Mouse (Mus musculus) midbrain, postnatal 0 days (tissue): ENCODE results near the gene Klhl18. TPM values are rescaled to one million over a fixed set of nuclear protein-coding genes. Genes with fewer than 3 reads are reported as not detected.
"Not testable (repeated sequence)": the region's sequence is repeated elsewhere in the genome, so short reads cannot be mapped to it uniquely, and the experiment has no call there.

Source experiments
- ATAC-seq: fragments of 200-750 bp; cut with Nextera tagmentation; 2 replicates; pipeline ENCODE4 v1.8.0; 2017; ENCODE audit warnings: moderate number of reproducible peaks, mild to moderate bottlenecking, moderate TSS enrichment, moderate library complexity; ENCODE audit not compliant: low FRiP score
- DNase-seq: peaks from one replicate; pipeline ENCODE4 v3.0.0-alpha.2; 2015; ENCODE audit warnings: low spot score
- H3K27ac ChIP-seq: fragments of 300-500 bp; sonication (generic); 2 replicates; pipeline ENCODE4 v1.5.1; 2014; ENCODE audit warnings: low read depth, mild to moderate bottlenecking, low read length, mixed read lengths
- H3K27me3 ChIP-seq: fragments of 300-500 bp; sonication (generic); 2 replicates; pipeline ENCODE4 v1.6.1; 2014; ENCODE audit warnings: low read length, control low read depth, mixed read lengths; ENCODE audit not compliant: insufficient read depth
- H3K36me3 ChIP-seq: fragments of 300-500 bp; sonication (generic); 2 replicates; pipeline ENCODE4 v1.6.1; 2014; ENCODE audit warnings: low read length, control low read depth, mixed read lengths; ENCODE audit not compliant: insufficient read depth
- H3K4me1 ChIP-seq: fragments of 300-500 bp; sonication (generic); 2 replicates; pipeline ENCODE4 v1.6.1; 2014; ENCODE audit warnings: mild to moderate bottlenecking, control low read depth, antibody characterized with exemption, low read length, mixed read lengths; ENCODE audit not compliant: insufficient read depth
- H3K4me2 ChIP-seq: fragments of 300-500 bp; sonication (generic); 2 replicates; pipeline ENCODE4 v1.6.1; 2014; ENCODE audit warnings: low read depth, mild to moderate bottlenecking, low read length, mixed read lengths; ENCODE audit not compliant: poor library complexity, severe bottlenecking
- H3K4me3 ChIP-seq: fragments of 300-500 bp; sonication (generic); 2 replicates; pipeline ENCODE4 v1.5.1; 2014; ENCODE audit warnings: low read depth, mild to moderate bottlenecking, low read length, moderate library complexity
- H3K9ac ChIP-seq: fragments of 300-500 bp; sonication (generic); replicated peaks from 2 replicates; pipeline ENCODE4 v1.6.1; 2014; ENCODE audit warnings: mild to moderate bottlenecking, low read length, moderate library complexity, mixed read lengths; ENCODE audit not compliant: poor library complexity, severe bottlenecking
- H3K9me3 ChIP-seq: fragments of 300-500 bp; sonication (generic); 2 replicates; pipeline ENCODE4 v1.6.1; 2016; ENCODE audit warnings: low read length, control low read depth
- CTCF ChIP-seq: IDR thresholded peaks from 2 replicates; pipeline ENCODE4 v1.5.1; 2016; ENCODE audit warnings: antibody characterized with exemption, mild to moderate bottlenecking
- WGBS: fragments of 180-500 bp; shearing (Covaris S2); extraction: QIAGEN DNeasy Blood & Tissue Kit; methylation state at CpG from one replicate; pipeline ENCODE4 v1.1.7; 2014; 5-methylcytosine and 5-hydroxymethylcytosine counted together
- polyA plus RNA-seq: library from polyadenylated mRNA; unstranded; fragments of >200 nt; fragmentation: Nextera tagmentation; extraction: Ambion mirVana; gene quantifications from 2 replicates; pipeline ENCODE4 v1.2.1, GENCODE M21; 2015
- total RNA-seq: library from RNA; depleted of rRNA; stranded (reverse); fragments of >200 nt; gene quantifications from 2 replicates; pipeline ENCODE4 v1.2.3, GENCODE M21; 2014; rRNA removed

Gene Klhl18
- total and polyA plus RNA-seq, 2 experiments from 2014 or later: 25.9 to 40.1 TPM

GRCm38 (mm10) chr9:110381292-110381691, 95.2 kb downstream of the Klhl18 start:
- H3K27me3 ChIP-seq: no peaks in the 10 kb centered on the region

DNA sequence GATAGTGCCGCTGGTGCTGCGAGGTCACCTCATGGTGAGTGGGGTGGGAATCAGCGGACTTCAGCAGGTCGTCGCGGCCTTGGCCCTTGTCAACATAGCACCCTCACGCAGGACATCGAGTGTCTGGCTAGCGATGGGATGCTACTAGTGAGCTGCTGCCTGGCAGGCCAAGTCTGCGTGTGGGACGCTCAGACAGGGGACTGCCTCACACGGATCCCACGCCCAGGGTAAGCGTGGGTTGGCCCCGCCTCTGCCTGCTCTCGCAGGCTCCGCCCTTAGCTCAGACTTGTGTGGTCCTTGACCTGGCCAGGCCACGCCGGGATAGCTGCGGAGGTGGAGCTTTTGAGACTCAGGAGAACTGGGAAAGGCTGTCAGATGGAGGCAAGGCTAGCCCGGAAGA, 95.8 kb downstream of the Klhl18 start:
- 53% methylated on average over 21 of the region's 21 CpGs for WGBS
- H3K27ac ChIP-seq: no peak overlapping the region
- H3K27me3 ChIP-seq: no peaks in the 10 kb centered on the region
- no peak overlapping the region for H3K9ac ChIP-seq
- peaks cover 87% of the 10 kb centered on the region for H3K36me3 ChIP-seq
- TF ChIP-seq CTCF: no peak
- no peaks in the 10 kb centered on the region for H3K9me3 ChIP-seq
- ATAC-seq (no peak), DNase-seq (no peak)
- H3K4me2 ChIP-seq: no peak overlapping the region
- no peak overlapping the region for H3K4me3 ChIP-seq
- no peaks in the 10 kb centered on the region for H3K4me1 ChIP-seq

More at GRCm38 (mm10) chr9:110381292-110381691, 95.2 kb downstream of the Klhl18 start:
- 82% methylated on average over 11 of the region's 12 CpGs for WGBS
- Histone ChIP-seq H3K4me3 (no peak overlapping the region), H3K9me3 (no peaks in the 10 kb centered on the region), H3K9ac (no peak overlapping the region), H3K4me2 (no peak overlapping the region), H3K27ac (0 out of 2 replicates have a peak overlapping the region, but pooled peaks have one; percentile 26), H3K4me1 (no peaks in the 10 kb centered on the region), H3K36me3 (peaks cover 87% of the 10 kb centered on the region)
- TF ChIP-seq CTCF: no peak
- DNase-seq (no peak), ATAC-seq (no peak)

DNA sequence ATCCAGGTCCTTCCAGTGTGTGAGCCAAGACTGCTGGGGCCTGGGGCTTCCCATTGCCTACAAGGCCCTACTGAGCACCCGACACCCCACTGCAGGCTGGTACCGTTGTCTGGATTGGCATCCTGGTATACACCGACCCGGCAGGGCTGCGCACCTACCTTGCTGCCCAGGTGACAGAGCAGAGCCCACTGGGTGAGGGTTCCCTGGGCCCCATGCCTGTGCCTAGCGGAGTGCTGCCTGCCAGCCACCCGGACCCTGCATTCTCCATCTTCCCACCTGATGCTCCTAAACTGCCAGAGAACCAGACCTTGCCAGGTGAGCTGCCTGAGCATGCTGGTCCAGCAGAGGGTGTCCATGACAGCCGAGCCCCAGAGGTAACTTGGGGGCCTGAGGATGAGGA, 97.1 kb downstream of the Klhl18 start:
- Histone ChIP-seq H3K4me1 (no peaks in the 10 kb centered on the region), H3K27me3 (no peaks in the 10 kb centered on the region), H3K4me2 (no peak overlapping the region), H3K27ac (no peak overlapping the region), H3K9me3 (no peaks in the 10 kb centered on the region), H3K36me3 (peaks cover 78% of the 10 kb centered on the region), H3K9ac (no peak overlapping the region), H3K4me3 (no peak overlapping the region)
- WGBS: 97% methylated on average over 8 of the region's 8 CpGs
- no peak for TF ChIP-seq CTCF
- DNase-seq (no peak), ATAC-seq (no peak)

DNA sequence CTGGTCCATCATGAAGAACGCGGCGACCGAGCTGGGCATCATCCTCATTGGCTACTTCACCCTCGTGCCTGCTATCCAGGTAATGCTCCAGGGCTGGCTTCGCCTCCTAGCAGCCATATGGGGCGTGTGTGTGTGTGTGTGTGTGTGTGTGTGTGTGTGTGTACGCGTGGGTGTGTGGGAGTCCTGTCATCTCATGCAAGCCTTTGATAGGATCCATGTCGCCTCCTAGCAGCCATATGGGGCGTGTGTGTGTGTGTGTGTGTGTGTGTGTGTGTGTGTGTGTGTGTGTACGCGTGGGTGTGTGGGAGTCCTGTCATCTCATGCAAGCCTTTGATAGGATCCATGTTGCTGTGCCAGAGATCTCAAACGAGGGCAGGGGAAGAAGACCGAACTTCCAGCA, 98.8 kb downstream of the Klhl18 start:
- not testable (repeated sequence) for H3K4me2 ChIP-seq, ATAC-seq
- H3K36me3 ChIP-seq: peaks cover 81% of the 10 kb centered on the region

More for the DNA sequence above, 98.8 kb downstream of the Klhl18 start:
- H3K9me3 ChIP-seq, DNase-seq, H3K27ac ChIP-seq, H3K4me3 ChIP-seq, H3K27me3 ChIP-seq, H3K4me1 ChIP-seq, H3K9ac ChIP-seq: not testable (repeated sequence)
- 90% methylated on average over 13 of the region's 15 CpGs for WGBS

Other genes starting within 250 kb of the Klhl18 start
- 456 and 504 TPM in 2 replicates for gene Cspg5, start 232.9 kb downstream of the Klhl18 start, total RNA-seq
- gene Cspg5, start 232.9 kb downstream of the Klhl18 start, polyA plus RNA-seq: 325 and 340 TPM in 2 replicates
- 28.8 and 35.5 TPM in 2 replicates for gene Elp6, start 171.5 kb downstream of the Klhl18 start, total RNA-seq
- 30.5 and 34.8 TPM in 2 replicates for gene Elp6, start 171.5 kb downstream of the Klhl18 start, polyA plus RNA-seq
- gene Scap, start 143.4 kb downstream of the Klhl18 start, total RNA-seq: 146 and 162 TPM in 2 replicates
- 56.6 and 59.3 TPM in 2 replicates for gene Scap, start 143.4 kb downstream of the Klhl18 start, polyA plus RNA-seq
- 29.5 and 36.0 TPM in 2 replicates for gene Ptpn23, start 68.5 kb downstream of the Klhl18 start, total RNA-seq
- 9.6 and 14.1 TPM in 2 replicates for gene Ptpn23, start 68.5 kb downstream of the Klhl18 start, polyA plus RNA-seq
- gene Ngp, start 56.9 kb downstream of the Klhl18 start, total RNA-seq: 0.44 TPM in 1 of 2 replicates, not detected in the other
- 0.49 and 0.58 TPM in 2 replicates for gene Ngp, start 56.9 kb downstream of the Klhl18 start, polyA plus RNA-seq
- 3.7 and 4.2 TPM in 2 replicates for gene Kif9, start 264 bp upstream of the Klhl18 start, total RNA-seq
- 4.1 and 5.6 TPM in 2 replicates for gene Kif9, start 264 bp upstream of the Klhl18 start, polyA plus RNA-seq
- 69.3 and 77.3 TPM in 2 replicates for gene Setd2, start 55.9 kb upstream of the Klhl18 start, total RNA-seq
- 22.0 and 24.9 TPM in 2 replicates for gene Setd2, start 55.9 kb upstream of the Klhl18 start, polyA plus RNA-seq
- 20.9 and 23.2 TPM in 2 replicates for gene Nradd, start 147.8 kb upstream of the Klhl18 start, total RNA-seq
- 17.4 and 20.6 TPM in 2 replicates for gene Nradd, start 147.8 kb upstream of the Klhl18 start, polyA plus RNA-seq
- gene Nbeal2, start 177.5 kb upstream of the Klhl18 start, total RNA-seq: 9.3 and 11.5 TPM in 2 replicates
- 3.9 and 4.0 TPM in 2 replicates for gene Nbeal2, start 177.5 kb upstream of the Klhl18 start, polyA plus RNA-seq
- 25.0 and 51.6 TPM in 2 replicates for gene Ccdc12, start 179.8 kb upstream of the Klhl18 start, total RNA-seq
- 102 and 106 TPM in 2 replicates for gene Ccdc12, start 179.8 kb upstream of the Klhl18 start, polyA plus RNA-seq